Mouse (Mus musculus): ENCODE data around the gene Elf2.

DNA sequence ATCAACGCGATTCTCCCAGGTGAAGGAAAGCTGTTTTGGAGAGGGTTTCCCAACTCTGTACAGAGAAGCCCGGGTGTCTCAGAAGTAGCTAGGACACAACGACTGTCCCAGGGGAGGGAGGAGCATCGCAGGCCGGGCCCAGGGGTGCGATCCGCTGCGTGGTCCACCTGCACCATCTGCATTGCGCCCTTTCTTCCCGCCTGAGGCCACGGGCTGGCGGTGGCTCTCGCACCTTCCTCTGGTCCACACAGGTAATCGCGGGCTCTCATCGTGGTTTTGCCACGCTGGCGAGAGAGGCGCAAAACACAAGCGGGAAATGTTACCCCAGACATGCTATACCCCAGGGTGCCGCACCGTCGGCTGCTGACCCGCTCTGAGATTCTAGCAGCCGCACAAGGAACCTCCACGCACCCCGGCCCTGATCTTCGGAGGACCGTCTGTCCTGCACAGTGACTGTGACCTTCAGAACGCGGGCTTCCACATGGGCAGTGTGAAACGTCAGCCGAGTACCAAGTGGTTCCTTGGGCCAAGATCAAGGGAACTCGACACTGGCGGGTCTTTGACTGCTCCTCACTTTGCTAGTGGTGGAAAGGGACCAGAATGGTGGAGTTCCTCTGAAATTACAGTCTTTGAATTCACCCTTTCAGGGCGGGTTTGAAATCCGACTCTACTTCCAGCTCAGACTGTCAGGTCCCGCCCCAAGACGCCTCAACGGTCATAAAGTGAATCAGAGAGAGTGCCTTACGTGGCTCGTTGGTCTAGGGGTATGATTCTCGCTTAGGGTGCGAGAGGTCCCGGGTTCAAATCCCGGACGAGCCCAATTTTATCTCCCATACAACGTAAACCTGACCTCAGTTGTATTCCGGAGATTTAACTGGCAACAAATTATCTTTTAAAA lies 18.4 kb upstream of the Elf2 start:
- TF ChIP-seq POLR2A (IDR thresholded peaks at IDR 0.05; ENCODE audit: borderline replicate concordance, extremely low read depth, low read depth, low read length) = no peak
- no peak for TF ChIP-seq CTCF (IDR thresholded peaks at IDR 0.05; ENCODE audit: insufficient read depth, low read length)
